In genomic region chr11:97214411-97214810, GRCm38 (mm10) we compare ENCODE assay signal across 28 mouse cellular contexts. TPM values are rescaled to one million over a fixed set of nuclear protein-coding genes. Genes with fewer than 3 reads are reported as not detected.
DNase-seq lines count a peak whose midpoint lies in the region; ATAC-seq lines count a peak whose summit lies in the region.
"Had no signal": no experiment of that assay in that cellular context is flagged by ENCODE, and none has a peak within 500 bp of the region (broad histone marks: within the 10 kb centered on the region; RNA-seq: fewer than 3 reads in every experiment).

No protein-coding gene starts in this region.

- no peaks in the 10 kb centered on the region for H3K9me3 ChIP-seq in kidney, embryonic 16.5 days (ENCODE audit: low read length)
- H3K9me3 ChIP-seq in midbrain, embryonic 11.5 days (ENCODE audit: control insufficient read depth, low read length): no peaks in the 10 kb centered on the region
- no peaks in the 10 kb centered on the region for H3K9me3 ChIP-seq in midbrain, embryonic 10.5 days (replicated peaks)
- H3K9me3 ChIP-seq in hindbrain, embryonic 10.5 days: no peaks in the 10 kb centered on the region
- H3K9me3 ChIP-seq: embryonic facial prominence, embryonic 10.5 days; embryonic facial prominence, embryonic 13.5 days; forebrain, embryonic 10.5 days; forebrain, embryonic 13.5 days; heart, embryonic 10.5 days; heart, embryonic 13.5 days had no signal

- no peak overlapping the region for H3K27ac ChIP-seq in kidney, embryonic 16.5 days (ENCODE audit: low read length)
- H3K27ac ChIP-seq in midbrain, embryonic 11.5 days (ENCODE audit: low read depth, low read length): no peak overlapping the region
- no peak overlapping the region for H3K27ac ChIP-seq in midbrain, embryonic 10.5 days (replicated peaks)
- H3K27ac ChIP-seq in hindbrain, embryonic 10.5 days: no peak overlapping the region
- H3K27ac ChIP-seq: embryonic facial prominence, embryonic 10.5 days; embryonic facial prominence, embryonic 13.5 days; forebrain, embryonic 10.5 days; forebrain, embryonic 13.5 days; heart, adult 2 months; heart, embryonic 10.5 days; heart, embryonic 13.5 days; hindbrain, embryonic 14.5 days had no signal

- WGBS in kidney, embryonic 16.5 days: 87% methylated on average over 5 of the region's 5 CpGs
- WGBS in midbrain, embryonic 11.5 days: 92% methylated on average over 5 of the region's 5 CpGs
- WGBS in midbrain, embryonic 10.5 days: 93% methylated on average over 5 of the region's 5 CpGs
- 90% methylated on average over 5 of the region's 5 CpGs for WGBS in hindbrain, embryonic 10.5 days

- no peak for ATAC-seq in kidney, embryonic 16.5 days (ENCODE audit: low FRiP score, low TSS enrichment)
- no peak for ATAC-seq in midbrain, embryonic 11.5 days (ENCODE audit: low FRiP score)
- no peak for ATAC-seq in erythroid progenitor cell, adult 5-6 weeks (replicated peaks; ENCODE audit: low FRiP score, poor library complexity, severe bottlenecking)
- ATAC-seq: activated CD4-positive, CD25-positive, alpha-beta regulatory T cell, adult 4 months; forebrain, embryonic 13.5 days; forebrain, embryonic 16.5 days had no signal

- H3K4me2 ChIP-seq in kidney, embryonic 16.5 days (replicated peaks; ENCODE audit: low read depth, low read length): no peak overlapping the region
- no peak overlapping the region for H3K4me2 ChIP-seq in midbrain, embryonic 11.5 days
- H3K4me2 ChIP-seq: embryonic facial prominence, embryonic 13.5 days; forebrain, embryonic 13.5 days; heart, embryonic 13.5 days; hindbrain, embryonic 14.5 days had no signal

- H3K9ac ChIP-seq in kidney, embryonic 16.5 days (replicated peaks; ENCODE audit: low read length): no peak overlapping the region
- H3K9ac ChIP-seq in midbrain, embryonic 11.5 days (ENCODE audit: low read length): no peak overlapping the region
- H3K9ac ChIP-seq: embryonic facial prominence, embryonic 13.5 days; forebrain, embryonic 13.5 days; heart, embryonic 13.5 days; hindbrain, embryonic 14.5 days had no signal

- no peaks in the 10 kb centered on the region for H3K27me3 ChIP-seq in kidney, embryonic 16.5 days (ENCODE audit: insufficient read depth, low read length)
- H3K27me3 ChIP-seq in midbrain, embryonic 11.5 days (ENCODE audit: control insufficient read depth, insufficient read depth, low read length): no peaks in the 10 kb centered on the region
- H3K27me3 ChIP-seq in midbrain, embryonic 10.5 days (ENCODE audit: low read depth, poor library complexity, severe bottlenecking): no peaks in the 10 kb centered on the region
- H3K27me3 ChIP-seq in hindbrain, embryonic 10.5 days (ENCODE audit: insufficient read depth, poor library complexity, severe bottlenecking): no peaks in the 10 kb centered on the region
- H3K27me3 ChIP-seq: embryonic facial prominence, embryonic 13.5 days; forebrain, embryonic 13.5 days; heart, embryonic 13.5 days had no signal

- DNase-seq in kidney, adult 11 months: peak; percentile 33
- peak; percentile 22 to 35 for DNase-seq in kidney, adult 8-10 months
- DNase-seq in kidney, postnatal 10 days: no peak
- peak; percentile 81 for DNase-seq in midbrain, embryonic 11.5 days (ENCODE audit: low spot score, missing footprints)
- no peak for DNase-seq in midbrain, embryonic 10.5 days (ENCODE audit: low spot score)
- no peak for DNase-seq in hindbrain, embryonic 10.5 days (ENCODE audit: low spot score)
- DNase-seq: adrenal gland, adult 8-10 months; adrenal gland, postnatal 25 days; cerebellum, adult 11-12 months; cerebellum, adult 8-10 months; cerebellum, postnatal 10 days; cerebellum, postnatal 36 days; embryo, embryonic 11 days; gastrocnemius, postnatal 10 days; gastrocnemius, postnatal 36 days; heart, adult 2 months had no signal

- peaks cover 62% of the 10 kb centered on the region for H3K36me3 ChIP-seq in kidney, embryonic 16.5 days (ENCODE audit: insufficient read depth, low read length)
- H3K36me3 ChIP-seq in midbrain, embryonic 11.5 days (ENCODE audit: control insufficient read depth, insufficient read depth, low read length): peaks cover 43% of the 10 kb centered on the region
- H3K36me3 ChIP-seq in midbrain, embryonic 10.5 days: peaks cover 100% of the 10 kb centered on the region
- peaks cover 99% of the 10 kb centered on the region for H3K36me3 ChIP-seq in hindbrain, embryonic 10.5 days

- H3K4me3 ChIP-seq in kidney, embryonic 16.5 days (ENCODE audit: low read length): no peak overlapping the region
- no peak overlapping the region for H3K4me3 ChIP-seq in midbrain, embryonic 11.5 days (ENCODE audit: low read depth, low read length)
- H3K4me3 ChIP-seq in midbrain, embryonic 10.5 days: no peak overlapping the region
- no peak overlapping the region for H3K4me3 ChIP-seq in hindbrain, embryonic 10.5 days
- H3K4me3 ChIP-seq: embryonic facial prominence, embryonic 10.5 days; embryonic facial prominence, embryonic 13.5 days; erythroblast, embryonic 14.5 days; forebrain, embryonic 10.5 days; forebrain, embryonic 13.5 days; heart, adult 2 months; heart, embryonic 10.5 days; heart, embryonic 13.5 days had no signal

- H3K4me1 ChIP-seq in kidney, embryonic 16.5 days (ENCODE audit: insufficient read depth, low read length): no peaks in the 10 kb centered on the region
- no peaks in the 10 kb centered on the region for H3K4me1 ChIP-seq in midbrain, embryonic 11.5 days (ENCODE audit: control insufficient read depth, insufficient read depth, low read length)
- H3K4me1 ChIP-seq in midbrain, embryonic 10.5 days: no peaks in the 10 kb centered on the region
- no peaks in the 10 kb centered on the region for H3K4me1 ChIP-seq in hindbrain, embryonic 10.5 days (replicated peaks)
- H3K4me1 ChIP-seq: embryonic facial prominence, embryonic 10.5 days; embryonic facial prominence, embryonic 13.5 days; forebrain, embryonic 10.5 days; forebrain, embryonic 13.5 days had no signal

RNA-seq across cellular contexts. Expression of gene Kpnb1, which starts 26.7 kb away (rescaled TPM):
- 51.0 and 54.6 TPM in 2 replicates for polyA plus RNA-seq in kidney, embryonic 16.5 days (2015; fragmentation: Nextera tagmentation; extraction: Ambion mirVana)
- 111 and 116 TPM in 2 replicates for polyA plus RNA-seq in midbrain, embryonic 11.5 days (2014; fragmentation: Nextera tagmentation; extraction: Ambion mirVana)
- 82.9 and 95.7 TPM in 2 replicates for polyA plus RNA-seq in midbrain, embryonic 10.5 days (2016; fragmentation: Nextera tagmentation; extraction: Ambion mirVana)
- total RNA-seq in erythroid progenitor cell, adult 5-6 weeks (2015; ENCODE audit: low replicate concordance): 116 and 118 TPM in 2 replicates
- total RNA-seq in erythroid progenitor cell, adult 5-6 weeks (2017; ENCODE audit: low replicate concordance): 267 and 391 TPM in 2 replicates
- polyA plus RNA-seq in hindbrain, embryonic 10.5 days (2016; fragmentation: Nextera tagmentation; extraction: Ambion mirVana): 62.5 and 88.4 TPM in 2 replicates

Comparison
In these comparisons a context has a peak if more than half of its experiments do, and no peak if none do; other contexts are left out.
1. DNase-seq: peak in kidney, adult 11 months (single experiment), kidney, adult 8-10 months (2 of 2) and midbrain, embryonic 11.5 days (single experiment); none in kidney, postnatal 10 days (single experiment), midbrain, embryonic 10.5 days (single experiment) and hindbrain, embryonic 10.5 days (single experiment).